Mouse (Mus musculus): ENCODE measurements at regions not wholly inside any gene's neighbourhood (a gene's known extent, or its start where the extent isn't known, plus 50 kb on each side); places are given as distances from the start of the nearest gene placed in this dataset.

- Histone ChIP-seq H3K4me1 (ENCODE audit: control insufficient read depth, insufficient read depth, insufficient read length, low read length) (no peaks in the 10 kb centered on the region), H3K4me3 (ENCODE audit: insufficient read depth, low read depth, low read length) (no peak overlapping the region)
Measured at GRCm38 (mm10) chr13:106649363-106649762, 287.4 kb downstream of the Ipo11 start.

GRCm38 (mm10) chr13:106643302-106643975 is 293.3 kb downstream of the Ipo11 start:
- no peak overlapping the region for H3K4me3 ChIP-seq (ENCODE audit: insufficient read depth, low read depth, low read length)
- H3K27ac ChIP-seq (replicated peaks; ENCODE audit: low read depth, low read length) = no peak overlapping the region
- no peaks in the 10 kb centered on the region for H3K4me1 ChIP-seq (ENCODE audit: control insufficient read depth, insufficient read depth, insufficient read length, low read length)

More at GRCm38 (mm10) chr13:106649363-106649762, 287.4 kb downstream of the Ipo11 start:
- no peak overlapping the region for H3K27ac ChIP-seq (replicated peaks; ENCODE audit: low read depth, low read length)

- H3K4me1 ChIP-seq (ENCODE audit: control insufficient read depth, insufficient read depth, insufficient read length, low read length) = no peaks in the 10 kb centered on the region
- H3K4me3 ChIP-seq (ENCODE audit: insufficient read depth, low read depth, low read length) = no peak overlapping the region
- no peak overlapping the region for H3K27ac ChIP-seq (replicated peaks; ENCODE audit: low read depth, low read length)
Measured at GRCm38 (mm10) chr13:106638706-106639385, 297.9 kb downstream of the Ipo11 start.

GRCm38 (mm10) chr13:106591729-106592128 is 345.0 kb downstream of the Ipo11 start:
- H3K4me1 ChIP-seq (ENCODE audit: control insufficient read depth, insufficient read depth, insufficient read length, low read length) = no peaks in the 10 kb centered on the region
- no peak overlapping the region for H3K27ac ChIP-seq (replicated peaks; ENCODE audit: low read depth, low read length)
- H3K4me3 ChIP-seq (ENCODE audit: insufficient read depth, low read depth, low read length) = no peak overlapping the region

GRCm38 (mm10) chr13:106567658-106568359 is 368.9 kb downstream of the Ipo11 start:
- H3K4me1 ChIP-seq (ENCODE audit: control insufficient read depth, insufficient read depth, insufficient read length, low read length) = no peaks in the 10 kb centered on the region
- no peak overlapping the region for H3K27ac ChIP-seq (replicated peaks; ENCODE audit: low read depth, low read length)
- H3K4me3 ChIP-seq (ENCODE audit: insufficient read depth, low read depth, low read length) = no peak overlapping the region

- H3K4me3 ChIP-seq (ENCODE audit: insufficient read depth, low read depth, low read length) = no peak overlapping the region
- no peaks in the 10 kb centered on the region for H3K4me1 ChIP-seq (ENCODE audit: control insufficient read depth, insufficient read depth, insufficient read length, low read length)
- H3K27ac ChIP-seq (replicated peaks; ENCODE audit: low read depth, low read length) = no peak overlapping the region
Measured at GRCm38 (mm10) chr13:106562588-106562987, 374.2 kb downstream of the Ipo11 start.

- Histone ChIP-seq H3K4me1 (ENCODE audit: control insufficient read depth, insufficient read depth, insufficient read length, low read length) (no peaks in the 10 kb centered on the region), H3K4me3 (ENCODE audit: insufficient read depth, low read depth, low read length) (no peak overlapping the region), H3K27ac (replicated peaks; ENCODE audit: low read depth, low read length) (no peak overlapping the region)
Measured at GRCm38 (mm10) chr13:106562161-106562560, 374.6 kb downstream of the Ipo11 start.

- H3K4me1 ChIP-seq (ENCODE audit: control insufficient read depth, insufficient read depth, insufficient read length, low read length) = no peaks in the 10 kb centered on the region
- H3K27ac ChIP-seq (replicated peaks; ENCODE audit: low read depth, low read length) = no peak overlapping the region
- no peak overlapping the region for H3K4me3 ChIP-seq (ENCODE audit: insufficient read depth, low read depth, low read length)
Measured at GRCm38 (mm10) chr13:106525406-106526206, 411.2 kb downstream of the Ipo11 start.

GRCm38 (mm10) chr13:106514510-106515169 is 422.1 kb downstream of the Ipo11 start:
- Histone ChIP-seq H3K4me3 (ENCODE audit: insufficient read depth, low read depth, low read length) (no peak overlapping the region), H3K27ac (replicated peaks; ENCODE audit: low read depth, low read length) (no peak overlapping the region), H3K4me1 (ENCODE audit: control insufficient read depth, insufficient read depth, insufficient read length, low read length) (no peaks in the 10 kb centered on the region)

- no peak overlapping the region for H3K4me3 ChIP-seq (ENCODE audit: insufficient read depth, low read depth, low read length)
- no peaks in the 10 kb centered on the region for H3K4me1 ChIP-seq (ENCODE audit: control insufficient read depth, insufficient read depth, insufficient read length, low read length)
- no peak overlapping the region for H3K27ac ChIP-seq (replicated peaks; ENCODE audit: low read depth, low read length)
Measured at GRCm38 (mm10) chr13:106513669-106514068, 423.1 kb downstream of the Ipo11 start.

- H3K4me1 ChIP-seq (ENCODE audit: control insufficient read depth, insufficient read depth, insufficient read length, low read length) = no peaks in the 10 kb centered on the region
- no peak overlapping the region for H3K4me3 ChIP-seq (ENCODE audit: insufficient read depth, low read depth, low read length)
- H3K27ac ChIP-seq (replicated peaks; ENCODE audit: low read depth, low read length) = no peak overlapping the region
Measured at GRCm38 (mm10) chr13:106510435-106510834, 426.3 kb downstream of the Ipo11 start.

- Histone ChIP-seq H3K4me3 (ENCODE audit: insufficient read depth, low read depth, low read length) (no peak overlapping the region), H3K4me1 (ENCODE audit: control insufficient read depth, insufficient read depth, insufficient read length, low read length) (no peaks in the 10 kb centered on the region)
Measured at GRCm38 (mm10) chr13:106501273-106501672, 435.5 kb downstream of the Ipo11 start.

GRCm38 (mm10) chr13:106471264-106471663 is 465.5 kb downstream of the Ipo11 start:
- no peak overlapping the region for H3K27ac ChIP-seq (replicated peaks; ENCODE audit: low read depth, low read length)
- no peak overlapping the region for H3K4me3 ChIP-seq (ENCODE audit: insufficient read depth, low read depth, low read length)
- H3K4me1 ChIP-seq (ENCODE audit: control insufficient read depth, insufficient read depth, insufficient read length, low read length) = no peaks in the 10 kb centered on the region

More at GRCm38 (mm10) chr13:106501273-106501672, 435.5 kb downstream of the Ipo11 start:
- H3K27ac ChIP-seq (replicated peaks; ENCODE audit: low read depth, low read length) = no peak overlapping the region

- no peaks in the 10 kb centered on the region for H3K4me1 ChIP-seq (ENCODE audit: control insufficient read depth, insufficient read depth, insufficient read length, low read length)
Measured at GRCm38 (mm10) chr13:106454366-106454927, 482.3 kb downstream of the Ipo11 start.

More at GRCm38 (mm10) chr13:106454366-106454927, 482.3 kb downstream of the Ipo11 start:
- no peak overlapping the region for H3K4me3 ChIP-seq (ENCODE audit: insufficient read depth, low read depth, low read length)
- H3K27ac ChIP-seq (replicated peaks; ENCODE audit: low read depth, low read length) = no peak overlapping the region
